Mouse (Mus musculus): ENCODE measurements around the gene Cela3b.
A peak's percentile ranks its signal among the peaks of the same experiment; 100 is the strongest.
"Not testable (repeated sequence)": the region's sequence is repeated elsewhere in the genome, so short reads cannot be mapped to it uniquely, and the experiment has no call there.

Cela3b gene

DNA sequence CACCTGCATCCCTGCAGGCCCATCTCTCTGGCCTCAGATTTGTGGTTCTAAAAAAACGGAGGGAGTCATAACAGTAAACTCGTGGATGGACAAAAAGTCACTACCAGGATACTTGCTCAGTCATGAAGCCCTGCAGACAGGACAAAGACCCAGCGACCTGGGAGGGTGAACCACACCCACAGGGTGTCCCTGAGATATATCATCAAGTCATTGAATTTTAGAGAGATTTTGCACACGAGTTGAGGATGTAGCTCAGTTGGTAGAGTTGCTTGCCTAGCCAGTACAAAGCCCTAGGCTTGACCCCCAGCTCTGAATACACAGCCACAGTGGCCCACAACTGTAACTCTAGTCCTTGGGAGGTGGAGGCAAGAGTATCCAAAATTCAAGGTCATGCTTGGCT lies 30.9 kb upstream of the Cela3b start:
- DNase-seq = no peak

DNA sequence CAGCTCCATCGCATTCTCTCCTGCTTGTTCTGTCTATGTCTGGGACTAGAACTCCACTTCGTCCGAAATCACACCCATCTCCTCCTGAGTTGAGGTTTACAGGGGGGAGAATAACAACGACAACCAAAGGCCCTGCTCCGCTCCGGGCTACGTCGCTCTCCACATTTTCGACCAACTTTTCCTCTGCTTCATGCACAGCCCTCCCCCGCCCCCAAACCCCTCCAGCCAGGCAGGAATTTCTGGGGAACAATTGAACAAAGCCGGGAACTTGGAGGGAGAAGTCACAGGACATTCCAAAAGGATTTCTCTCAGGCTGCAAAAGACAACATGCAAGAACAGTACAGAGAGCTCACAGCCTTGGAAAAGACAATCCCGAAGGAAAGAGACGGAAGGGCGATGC lies 30.3 kb upstream of the Cela3b start:
- no peak for DNase-seq

DNA sequence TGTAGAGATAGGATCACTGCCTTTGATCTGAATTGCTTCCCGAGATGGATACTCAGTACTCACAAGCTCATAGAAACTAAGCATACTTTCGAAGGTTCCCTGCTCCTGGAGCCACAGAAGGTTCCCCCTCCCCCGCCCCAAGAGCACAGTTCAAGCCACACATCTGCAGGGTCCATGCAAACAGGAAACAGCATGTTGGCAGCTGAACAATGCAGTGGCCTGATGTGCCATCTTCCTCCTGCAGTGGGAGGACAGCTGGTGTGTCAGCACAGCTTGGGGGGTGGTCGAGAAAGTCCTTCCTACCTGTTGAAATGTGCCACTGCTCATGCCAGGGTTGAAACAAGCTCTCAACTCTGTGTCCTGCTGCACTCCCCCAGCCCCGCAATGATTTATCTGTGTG lies 28.5 kb upstream of the Cela3b start:
- no peak for DNase-seq

DNA sequence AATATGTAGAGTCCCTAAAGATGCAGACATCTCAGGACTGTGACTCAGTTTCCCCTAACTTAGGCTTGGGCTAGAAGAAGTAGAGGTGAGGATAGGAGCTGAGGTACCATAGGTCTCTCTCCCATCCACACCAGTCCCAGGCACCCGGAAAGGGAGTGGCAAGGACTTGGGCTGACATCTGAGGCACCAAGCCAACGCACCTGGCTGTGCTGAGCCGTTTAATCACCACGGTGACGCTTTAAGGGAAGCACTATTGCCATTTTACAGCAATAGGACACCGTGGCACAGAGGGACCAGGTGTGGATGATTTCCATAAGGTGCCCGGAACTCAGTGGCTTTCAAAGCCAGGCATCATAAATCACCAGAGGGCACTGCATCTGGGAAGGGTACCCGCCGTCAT lies 28.0 kb upstream of the Cela3b start:
- DNase-seq = no peak

DNA sequence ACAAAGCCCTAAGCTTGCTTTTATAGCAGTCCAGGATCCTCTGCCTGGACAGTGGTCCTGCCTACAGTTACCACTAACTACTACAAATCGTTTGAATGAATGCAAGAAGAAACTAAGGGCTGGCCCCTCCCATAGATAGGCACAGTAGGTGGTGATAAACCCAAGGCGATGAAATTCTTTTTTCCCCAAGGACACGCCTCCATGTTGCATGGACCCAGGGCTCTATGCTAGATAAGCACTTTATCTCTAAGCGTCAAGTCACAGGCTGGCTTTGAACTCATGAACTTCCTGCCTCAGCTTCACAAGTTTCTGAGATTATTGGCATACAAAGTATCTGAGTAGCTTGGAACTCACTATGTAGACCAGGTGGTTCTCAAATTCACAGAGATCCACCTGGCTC lies 27.0 kb upstream of the Cela3b start:
- DNase-seq = no peak

DNA sequence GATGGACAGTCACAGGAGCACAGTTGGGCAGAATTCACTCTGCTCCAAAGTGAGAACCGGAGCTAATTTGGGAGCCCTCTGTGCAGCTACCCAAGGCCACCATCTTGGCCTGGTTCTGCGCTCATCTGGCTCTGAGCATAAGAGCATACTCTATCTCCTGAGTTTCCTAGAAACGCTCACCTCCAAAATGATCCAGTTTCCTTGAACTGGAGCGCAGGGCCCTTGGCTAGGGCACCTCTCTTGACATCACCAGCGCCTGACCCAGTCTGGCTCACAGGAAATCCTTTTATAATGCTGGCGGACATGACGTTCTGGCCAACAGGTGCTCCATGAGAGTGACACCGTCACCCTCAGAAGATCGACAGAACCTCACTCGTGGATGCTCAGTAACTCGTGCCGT lies 26.2 kb upstream of the Cela3b start:
- DNase-seq = no peak

DNA sequence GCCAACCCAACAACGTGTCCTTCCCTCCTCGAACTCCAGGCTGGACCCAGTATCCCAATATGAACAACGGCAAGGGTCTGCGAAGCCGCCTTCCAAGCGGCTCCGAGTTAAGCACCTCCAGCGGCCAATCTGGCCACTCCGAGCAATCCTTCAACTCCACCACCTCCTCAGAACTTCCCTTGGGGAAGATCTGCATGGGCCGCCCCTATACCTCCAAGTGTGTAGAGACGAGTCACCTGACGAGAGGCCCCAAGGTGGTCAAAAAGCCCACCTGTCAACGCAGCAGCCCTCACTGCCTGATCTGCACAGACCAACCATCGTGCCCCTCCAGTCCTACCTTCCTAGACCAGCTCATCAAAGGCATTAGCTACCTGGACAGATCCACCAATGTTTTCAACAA lies 24.2 kb upstream of the Cela3b start:
- no peak for DNase-seq

DNA sequence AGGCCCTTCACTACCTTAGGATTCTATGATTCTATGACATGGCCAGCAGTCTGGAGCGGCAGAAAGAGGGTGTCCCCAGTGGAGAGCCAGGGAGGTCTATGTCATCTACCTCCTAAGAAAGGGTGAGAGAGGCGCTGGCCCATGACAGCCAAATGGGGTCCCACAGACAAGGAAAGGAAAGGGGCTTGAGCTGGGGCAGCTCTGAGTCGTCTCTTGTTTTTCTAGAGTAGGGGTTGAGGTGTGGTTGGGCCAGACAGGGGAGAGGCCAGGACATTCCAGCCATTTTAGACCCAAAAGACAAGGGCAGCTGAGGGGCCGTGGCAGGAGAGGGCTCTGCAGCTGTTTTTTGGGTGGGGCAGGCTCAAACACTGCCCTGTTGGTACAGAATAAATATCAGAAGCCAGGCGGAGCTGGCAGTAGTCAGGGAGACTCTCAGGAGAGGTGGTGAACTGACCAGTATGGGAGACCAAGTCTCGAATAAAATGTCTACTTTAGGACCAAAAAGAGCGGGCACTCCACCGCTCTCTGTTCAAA lies 23.0 kb upstream of the Cela3b start, which contains the start of gene 1700013G24Rik:
Gene 1700013G24Rik (plus strand): TSS at position 51 of the 534 bp plus-strand sequence.
- DNase-seq = no peak

DNA sequence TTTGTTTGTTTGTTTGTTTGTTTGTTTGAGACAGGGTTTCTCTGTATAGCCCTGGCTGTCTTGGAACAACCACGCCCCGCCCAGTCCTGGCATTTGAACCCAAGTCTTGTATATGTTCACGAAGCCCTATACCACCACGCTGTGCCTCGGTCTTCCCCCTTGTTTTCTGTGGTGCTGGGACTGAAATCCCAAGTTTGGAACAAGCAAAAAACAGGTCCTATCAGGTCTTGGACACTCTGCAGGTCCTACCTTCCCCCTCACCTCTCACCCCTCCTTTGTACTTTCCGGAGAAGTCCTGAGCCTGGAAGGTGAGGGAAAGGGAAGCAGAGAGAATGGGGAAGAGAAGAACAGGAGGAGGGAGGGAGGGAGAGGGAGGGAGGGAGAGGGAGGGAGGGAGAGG lies 21.9 kb upstream of the Cela3b start:
- DNase-seq = no peak

DNA sequence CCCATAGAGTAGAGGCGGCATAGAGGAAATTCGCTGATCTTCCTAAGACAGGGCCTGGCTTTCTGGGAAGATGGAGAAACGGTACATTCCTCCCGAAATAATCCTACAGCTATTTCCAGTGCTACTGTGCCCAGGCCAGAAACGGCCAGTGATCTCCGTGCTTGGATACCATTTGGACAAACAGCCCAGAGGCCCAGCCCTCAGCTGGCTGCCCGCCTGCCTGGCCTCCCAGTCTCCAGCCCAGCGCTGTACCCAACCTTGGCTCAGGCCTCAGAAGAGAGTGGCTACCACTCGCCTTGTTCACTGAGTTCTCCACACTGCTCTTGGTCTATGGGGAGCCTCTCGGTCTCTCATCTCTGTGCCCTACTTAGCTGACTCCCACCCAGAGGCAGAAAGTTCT lies 19.4 kb upstream of the Cela3b start:
- DNase-seq = no peak

DNA sequence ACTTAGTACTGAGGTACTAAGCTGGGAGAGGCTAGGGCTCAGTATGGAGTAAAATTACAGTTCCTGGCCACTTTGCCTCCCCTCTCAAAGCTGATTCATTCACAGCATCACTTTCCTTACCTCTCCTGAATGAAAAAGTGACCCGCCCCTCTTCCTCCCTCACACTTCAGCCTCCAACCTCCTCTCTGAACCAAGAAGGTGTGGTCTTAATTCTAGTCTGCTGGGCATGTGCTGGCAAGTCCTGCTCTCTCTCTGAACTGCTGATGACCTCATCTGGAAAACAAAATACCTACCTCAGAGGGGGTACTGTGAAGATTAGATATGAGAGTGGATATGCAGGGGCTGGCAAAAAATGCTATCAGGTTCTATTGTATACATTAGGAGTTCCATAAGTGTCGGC lies 18.8 kb upstream of the Cela3b start:
- DNase-seq = no peak

DNA sequence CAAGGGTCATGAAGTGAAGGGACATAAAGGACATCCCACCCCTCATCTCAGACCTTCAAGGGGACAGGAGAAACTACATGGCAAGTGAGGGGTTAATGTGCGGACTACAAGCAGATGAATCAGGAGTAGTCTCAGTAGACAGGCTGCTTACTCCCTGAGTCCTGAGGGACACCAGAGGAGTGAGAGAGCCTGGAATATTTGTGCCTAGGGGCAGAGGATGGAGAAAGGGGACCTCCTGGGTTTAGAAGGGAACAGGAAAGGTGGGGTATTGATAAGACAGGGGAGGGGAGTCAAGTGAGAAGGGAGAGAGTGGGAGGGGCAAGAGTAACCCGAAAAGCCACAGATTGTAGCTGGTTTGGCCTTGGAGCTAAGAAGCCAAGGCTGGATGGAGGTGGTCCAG lies 18.3 kb upstream of the Cela3b start:
- no peak for DNase-seq

DNA sequence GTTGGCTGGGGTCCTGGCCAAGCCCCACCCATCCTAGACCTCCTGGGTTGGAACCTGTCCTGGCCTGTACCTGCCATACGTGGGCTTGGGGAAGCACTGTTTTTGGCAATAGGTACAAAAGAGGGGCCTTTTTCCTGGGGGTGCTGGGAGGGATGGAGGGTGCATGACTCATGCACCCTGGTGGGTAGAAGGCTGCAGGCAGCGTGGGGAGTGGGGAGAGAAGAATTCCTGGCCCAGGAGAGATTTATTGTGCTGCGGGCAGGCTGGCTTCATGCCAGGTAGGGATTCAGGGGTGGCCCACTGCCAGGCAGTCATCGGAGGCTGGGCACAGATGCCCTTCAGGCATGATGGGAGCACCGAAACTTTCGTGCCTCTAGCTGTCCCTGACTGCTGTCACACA lies 17.9 kb upstream of the Cela3b start:
- no peak for DNase-seq

DNA sequence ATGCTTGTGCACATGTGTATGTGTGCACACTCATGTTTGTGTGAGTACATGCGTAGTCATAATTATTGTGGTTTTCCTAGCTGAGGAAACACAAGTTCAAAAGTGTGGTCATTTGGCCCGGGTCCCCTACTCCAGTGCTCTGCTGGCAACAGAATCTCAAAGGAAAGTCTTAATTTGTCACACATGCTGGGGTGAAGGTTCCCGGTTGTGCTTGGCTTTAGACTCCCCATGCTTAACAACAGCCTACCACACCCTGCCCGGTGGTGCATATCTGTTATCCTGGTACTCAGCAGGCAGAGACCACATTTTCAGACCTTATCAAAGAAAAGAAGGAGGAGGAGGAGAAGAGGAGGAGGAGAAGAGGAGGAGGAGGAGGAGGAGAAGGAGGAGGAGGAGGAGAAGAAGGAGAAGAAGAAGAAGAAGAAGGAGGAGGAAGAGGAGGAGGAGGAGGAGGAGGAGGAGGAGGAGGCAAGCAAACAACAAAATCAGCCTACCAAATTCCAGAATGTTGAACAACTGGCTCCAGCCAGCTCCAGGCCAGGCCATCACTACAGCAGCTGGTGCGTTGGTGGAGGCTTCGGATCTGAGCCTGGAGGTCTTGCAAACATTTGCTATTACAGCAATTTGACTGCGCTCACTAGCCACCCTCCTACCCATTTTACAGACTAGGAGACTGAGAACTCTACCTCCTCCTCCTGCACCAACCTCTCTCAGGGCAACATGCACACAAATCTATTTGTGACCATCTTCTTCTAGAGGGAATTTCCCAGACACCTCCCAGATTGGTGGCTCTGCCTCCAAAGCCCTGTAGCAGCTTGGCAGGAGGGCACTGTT lies 17.2 kb upstream of the Cela3b start:
- DNase-seq = no peak

DNA sequence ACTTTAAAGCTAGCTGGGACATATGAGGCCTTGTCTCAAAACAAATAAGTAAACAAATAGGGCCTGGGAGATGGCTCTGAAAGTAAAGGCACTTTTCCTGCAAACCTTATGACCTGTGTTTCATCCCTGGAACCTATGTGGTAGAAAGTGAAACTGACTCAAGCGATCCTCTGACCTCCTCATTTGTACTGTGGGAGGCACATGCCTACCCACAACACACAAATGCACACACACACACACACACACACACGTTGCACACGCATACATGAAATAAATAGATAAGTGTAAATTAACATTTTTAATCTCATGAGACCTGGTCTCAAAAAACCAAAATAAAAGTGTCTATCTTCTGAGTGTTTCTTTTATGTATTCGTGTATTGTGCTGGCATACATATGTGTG lies 15.5 kb upstream of the Cela3b start:
- DNase-seq = no peak

DNA sequence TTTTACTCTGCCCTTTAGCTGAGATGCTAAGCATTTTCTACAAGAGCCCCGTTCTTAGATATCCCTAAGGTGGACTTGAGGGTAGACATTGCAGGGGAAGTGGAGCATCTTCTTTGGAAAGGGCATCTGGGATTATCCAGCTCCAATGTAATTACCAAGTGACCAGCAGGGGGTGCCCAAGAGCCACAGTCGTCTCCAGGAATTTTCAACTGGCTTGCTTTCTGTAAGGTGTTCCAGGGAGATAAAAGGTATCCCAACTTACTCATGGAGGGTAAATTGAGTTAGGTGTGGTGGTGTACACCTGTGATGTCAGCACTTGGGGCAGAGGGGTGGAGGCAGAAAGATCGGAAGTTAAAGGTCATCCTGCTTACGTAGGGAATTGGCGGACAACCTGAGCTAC lies 13.3 kb upstream of the Cela3b start:
- peak; percentile 59 for DNase-seq

DNA sequence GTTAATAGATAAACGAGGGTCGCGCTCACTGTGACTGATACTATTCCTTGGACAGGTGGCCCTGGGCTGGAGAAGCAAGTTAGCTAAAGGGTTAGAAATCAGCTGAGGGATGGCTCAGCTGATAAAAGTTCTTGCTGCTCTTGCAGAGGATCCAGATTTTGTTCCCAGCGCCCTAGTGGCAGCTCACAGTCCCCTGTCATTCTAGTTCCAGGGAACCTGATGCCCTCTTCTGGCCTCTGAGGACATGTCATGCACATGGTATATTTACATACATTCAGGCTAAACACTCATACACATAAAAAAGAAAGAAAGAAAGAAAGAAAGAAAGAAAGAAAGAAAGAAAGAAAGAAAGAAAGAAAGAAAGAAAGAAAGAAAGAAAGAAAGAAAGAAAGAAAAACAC lies 11.0 kb upstream of the Cela3b start:
- DNase-seq = no peak

DNA sequence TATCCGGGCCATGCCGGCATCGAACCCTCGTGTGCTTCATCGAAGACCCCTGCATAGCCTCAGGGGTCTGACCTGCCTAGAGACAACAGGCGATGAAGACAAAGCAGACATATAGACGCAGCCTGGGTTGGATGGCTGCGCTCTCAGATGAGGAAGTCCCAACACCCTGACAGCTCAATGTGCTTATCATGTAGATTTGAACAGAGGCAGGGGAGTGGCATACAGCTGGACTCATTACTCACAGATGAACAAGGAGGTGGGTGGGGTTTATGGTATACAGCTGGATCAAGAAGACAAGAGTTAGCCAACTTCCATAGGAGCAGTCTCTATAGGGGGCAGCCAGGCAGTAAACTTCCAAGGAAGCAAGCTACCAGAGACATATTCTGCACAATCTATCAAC lies 8.5 kb upstream of the Cela3b start:
- DNase-seq = no peak

DNA sequence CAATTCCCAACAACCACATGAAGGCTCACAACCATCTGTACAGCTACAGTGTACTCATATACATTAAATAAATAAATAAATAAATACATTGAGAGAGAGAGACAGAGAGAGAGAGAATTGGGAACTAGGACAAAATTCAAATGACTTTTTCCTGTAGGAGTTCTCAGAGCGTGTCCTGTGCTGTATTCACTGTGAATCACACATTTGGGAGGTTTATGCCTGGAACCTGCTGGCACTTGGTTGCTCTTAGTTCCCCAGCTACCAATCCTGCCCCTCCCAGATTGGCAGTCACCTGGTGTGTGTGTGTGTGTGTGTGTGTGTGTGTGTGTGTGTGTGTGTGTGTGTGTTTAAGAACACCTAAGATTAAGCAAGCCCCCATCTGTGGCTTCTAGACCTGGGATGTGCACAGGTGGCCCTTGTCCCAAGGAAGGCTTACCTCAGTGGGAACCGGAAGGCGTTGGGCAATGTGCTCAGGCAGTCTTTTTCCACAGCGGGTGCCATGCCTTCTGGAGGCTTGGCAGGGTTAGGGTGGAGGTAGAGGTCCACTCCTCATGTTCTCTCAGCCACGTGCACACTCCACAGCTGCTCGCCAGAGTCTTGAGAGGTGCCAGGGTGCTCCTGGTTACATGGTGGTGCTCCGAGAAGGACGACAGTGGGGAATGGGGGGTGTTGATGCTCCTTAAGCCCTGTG lies 6.8 kb upstream of the Cela3b start:
- no peak for DNase-seq

DNA sequence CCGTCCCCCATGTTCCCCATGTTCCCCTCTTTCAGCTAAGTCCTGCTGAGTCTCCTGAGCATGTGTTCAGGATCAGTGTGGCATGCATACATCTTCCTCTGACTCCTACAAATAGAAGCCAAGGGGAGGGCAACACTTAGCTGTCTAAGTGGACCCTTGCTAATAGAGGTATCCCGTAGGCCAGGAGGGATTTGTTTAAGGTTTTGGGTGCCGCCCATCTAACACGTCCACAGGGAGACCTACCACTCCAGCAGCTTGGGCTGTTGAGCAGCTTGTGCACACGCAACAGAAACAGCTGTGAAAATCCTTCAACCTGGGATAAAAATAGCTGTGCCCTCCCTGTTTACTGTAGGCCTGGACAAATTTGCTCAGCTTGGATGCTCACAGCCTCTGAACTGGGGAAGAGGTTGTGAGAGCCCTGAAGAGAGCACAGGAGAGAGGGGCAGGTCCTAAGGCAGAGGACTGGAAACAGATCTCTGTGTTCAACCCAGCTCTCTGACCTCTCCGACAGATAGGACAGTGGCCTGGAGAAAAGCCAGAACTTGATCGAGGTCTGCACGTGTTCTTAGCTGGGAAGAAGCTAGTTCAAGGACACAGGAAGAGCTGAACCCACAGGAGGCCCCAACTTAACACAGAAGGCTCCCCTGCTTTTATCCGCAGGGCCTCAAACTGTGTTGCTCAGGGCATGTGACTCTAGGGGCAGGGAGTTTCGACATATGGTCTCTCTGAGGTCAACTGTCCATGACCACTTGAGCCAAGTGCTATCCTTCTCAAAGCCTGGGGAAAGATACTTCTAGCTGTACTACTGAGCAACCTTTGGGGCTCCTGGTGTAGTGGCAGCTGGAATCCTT lies 2.6 kb upstream of the Cela3b start:
- DNase-seq = not testable (repeated sequence)

DNA sequence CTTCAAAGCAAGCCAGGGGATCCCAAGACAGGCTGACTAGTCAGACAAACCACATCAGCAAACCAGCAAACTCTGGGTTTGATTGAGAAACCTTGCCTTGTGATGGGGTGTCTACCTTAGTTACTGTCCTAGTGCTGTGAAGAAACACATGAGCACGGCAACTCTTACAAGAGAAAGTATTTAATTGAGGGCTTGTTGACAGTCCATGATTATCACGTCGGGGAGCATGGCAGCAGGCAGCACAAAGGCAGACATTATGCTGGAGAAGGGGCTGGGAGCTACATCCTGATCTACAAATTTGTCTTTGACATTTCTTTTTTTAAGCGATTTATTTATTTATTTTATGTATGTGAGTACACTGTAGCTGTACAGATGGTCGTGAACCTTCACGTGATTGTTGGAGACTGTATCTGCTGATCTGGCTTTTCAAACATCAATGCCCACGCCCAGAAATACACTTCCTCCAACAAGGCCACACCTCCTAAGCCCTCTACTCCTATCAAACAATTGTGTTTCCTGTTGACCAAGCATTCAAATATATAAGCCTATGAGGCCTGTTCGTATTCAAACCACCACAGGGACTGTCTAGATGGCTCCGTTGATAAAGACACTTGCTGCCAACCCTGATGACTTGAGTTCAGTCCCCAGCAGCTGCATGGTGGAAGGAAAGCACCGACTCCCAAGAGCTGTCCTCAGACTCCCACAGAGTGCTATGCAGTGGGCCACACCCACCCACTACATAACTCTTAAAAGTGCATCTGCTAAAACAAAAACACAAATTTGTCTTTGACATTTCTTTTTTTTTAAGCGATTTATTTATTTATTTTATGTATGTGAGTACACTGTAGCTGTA lies 12.4 kb downstream of the Cela3b start:
- DNase-seq = no peak

DNA sequence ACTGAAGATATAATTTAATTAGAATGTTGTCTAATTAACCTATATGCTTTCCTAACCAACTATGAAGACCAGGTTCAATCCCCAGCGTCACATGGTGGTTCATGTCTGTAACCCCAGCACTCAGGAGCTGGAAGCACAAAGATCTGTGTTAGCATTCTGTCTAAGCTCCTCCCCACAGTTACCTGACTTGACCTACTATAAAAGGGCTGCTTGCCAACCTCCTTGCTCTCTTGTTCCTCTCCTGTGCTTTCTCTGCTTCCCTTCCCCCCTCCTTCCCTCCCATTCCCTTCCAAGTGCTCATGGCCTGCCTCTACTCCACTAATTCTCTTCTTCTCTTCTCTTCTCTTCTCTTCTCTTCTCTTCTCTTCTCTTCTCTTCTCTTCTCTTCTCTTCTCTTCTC lies 15.4 kb downstream of the Cela3b start:
- no peak for DNase-seq
